In genomic region chr7:49195711-49196147, GRCm38 (mm10) we compare ENCODE assay signal across 16 mouse cellular contexts.
DNase-seq lines count a peak whose midpoint lies in the region; ATAC-seq lines count a peak whose summit lies in the region.
"Had no signal": no experiment of that assay in that cellular context is flagged by ENCODE, and none has a peak within 500 bp of the region (broad histone marks: within the 10 kb centered on the region; RNA-seq: fewer than 3 reads in every experiment).

No protein-coding gene starts in this region.

- H3K27ac ChIP-seq in liver, embryonic 13.5 days, result no peak overlapping the region
- H3K27ac ChIP-seq in heart, embryonic 12.5 days (ENCODE audit: poor library complexity, severe bottlenecking), result no peak overlapping the region
- H3K27ac ChIP-seq: layer of hippocampus, adult 2 months had no signal

- H3K4me3 ChIP-seq in liver, embryonic 13.5 days (replicated peaks), result no peak overlapping the region
- no peak overlapping the region for H3K4me3 ChIP-seq in heart, embryonic 12.5 days
- H3K4me3 ChIP-seq: erythroblast, embryonic 14.5 days; layer of hippocampus, adult 2 months; megakaryocyte, embryonic 14.5 days had no signal

- H3K4me1 ChIP-seq in liver, embryonic 13.5 days (replicated peaks), result 0 out of 2 replicates have a peak, but pooled peaks cover 3% of the 10 kb centered on the region
- H3K4me1 ChIP-seq in heart, embryonic 12.5 days (replicated peaks), result peaks cover 23% of the 10 kb centered on the region
- H3K4me1 ChIP-seq: megakaryocyte, embryonic 14.5 days had no signal

- H3K36me3 ChIP-seq in liver, embryonic 13.5 days, result no peaks in the 10 kb centered on the region
- no peaks in the 10 kb centered on the region for H3K36me3 ChIP-seq in heart, embryonic 12.5 days

- H3K27me3 ChIP-seq in liver, embryonic 13.5 days, result 0 out of 2 replicates have a peak, but pooled peaks cover 12% of the 10 kb centered on the region
- H3K27me3 ChIP-seq in heart, embryonic 12.5 days (replicated peaks), result no peaks in the 10 kb centered on the region

- WGBS in liver, embryonic 13.5 days (ENCODE audit: insufficient replicate concordance), result 41% methylated on average over 5 of the region's 5 CpGs
- 31% methylated on average over 5 of the region's 5 CpGs for WGBS in heart, embryonic 12.5 days

- no peak overlapping the region for H3K4me2 ChIP-seq in liver, embryonic 13.5 days
- no peak overlapping the region for H3K4me2 ChIP-seq in heart, embryonic 12.5 days

- DNase-seq in 3T3-L1 (ENCODE audit: low read depth, low spot score) (peak; percentile 64), NIH3T3 (ENCODE audit: low read depth) (peak; percentile 58)
- DNase-seq in liver, embryonic 13.5 days, result no peak
- DNase-seq in lung, postnatal 10 days, result peak; percentile 52
- DNase-seq in layer of hippocampus, adult 8-10 months (ENCODE audit: low spot score in 2 of 2), result no peak
- DNase-seq in adrenal gland, adult 8-10 months, result no peak
- DNase-seq: cerebellum, adult 11 months; heart, adult 11 months; heart, postnatal 14 days; left cerebral cortex, postnatal 4 days had no signal

- H3K9ac ChIP-seq in liver, embryonic 13.5 days, result no peak overlapping the region
- no peak overlapping the region for H3K9ac ChIP-seq in heart, embryonic 12.5 days

- peak; percentile 80 for ATAC-seq in liver, embryonic 13.5 days (ENCODE audit: low read depth)
- no peak for ATAC-seq in erythroid progenitor cell, adult 5-6 weeks (replicated peaks; ENCODE audit: low FRiP score, poor library complexity, severe bottlenecking)
- no peak for ATAC-seq in heart, embryonic 12.5 days (ENCODE audit: insufficient number of reproducible peaks, low FRiP score)
- ATAC-seq: inflammation-experienced regulatory T-cells, adult 6 months had no signal

- no peaks in the 10 kb centered on the region for H3K9me3 ChIP-seq in liver, embryonic 13.5 days (replicated peaks)
- no peaks in the 10 kb centered on the region for H3K9me3 ChIP-seq in heart, embryonic 12.5 days (replicated peaks)
- H3K9me3 ChIP-seq: megakaryocyte, embryonic 14.5 days had no signal

Comparison
In these comparisons a context has a peak if more than half of its experiments do, and no peak if none do; other contexts are left out.
1. DNase-seq: peak in 3T3-L1 (single experiment), NIH3T3 (single experiment) and lung, postnatal 10 days (single experiment); none in liver, embryonic 13.5 days (single experiment), layer of hippocampus, adult 8-10 months (0 of 2) and adrenal gland, adult 8-10 months (single experiment).